In the genomic region with DNA sequence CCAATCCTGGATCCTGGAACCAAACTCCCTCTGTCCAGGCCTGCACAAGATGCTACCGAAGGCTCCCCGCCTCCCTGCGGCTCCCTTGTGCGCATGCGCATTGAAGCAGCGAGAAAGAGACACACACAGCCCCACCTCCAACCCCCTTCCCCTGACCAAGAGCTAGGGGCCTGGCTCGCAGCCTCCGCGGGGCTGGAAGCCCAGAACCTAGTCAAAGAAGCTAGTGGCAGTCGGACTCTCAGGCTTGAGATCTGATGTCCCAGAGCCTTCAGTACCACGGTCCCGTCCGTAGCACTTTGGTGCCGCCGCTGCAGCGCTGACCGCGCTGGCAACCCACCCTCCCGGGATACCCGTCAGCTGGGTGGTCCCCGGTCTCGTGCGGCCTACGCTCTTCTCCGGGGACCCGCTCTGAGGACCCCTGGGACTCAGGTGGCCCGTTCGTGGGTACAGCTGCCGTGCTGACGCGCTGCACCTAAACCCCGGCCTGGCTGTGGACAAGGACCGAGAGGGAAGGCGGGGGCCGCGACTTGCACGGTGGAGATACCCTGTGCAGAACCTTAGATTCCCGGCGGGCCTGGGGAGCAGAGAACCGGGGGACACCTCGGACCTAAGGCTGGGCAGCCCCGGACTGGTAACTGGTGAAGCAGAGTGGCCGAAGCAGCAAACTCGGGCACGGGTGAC, we compare ENCODE assay signal across 8 mouse cellular contexts. TPM values are rescaled to one million over a fixed set of nuclear protein-coding genes. Genes with fewer than 3 reads are reported as not detected.
DNase-seq lines count a peak whose midpoint lies in the region; ATAC-seq and TF ChIP-seq lines count a peak whose summit lies in the region.

Zfp30 (plus strand) TSS at position 128 of the 681 bp plus-strand sequence.

- peak within 1 kb of the TSS; percentile 35; the same call in 1 of the 2 replicates for H3K27ac ChIP-seq in ES-Bruce4 (ENCODE audit: insufficient read depth, low read length)
- H3K27ac ChIP-seq in forebrain, embryonic 14.5 days (ENCODE audit: low read depth, low read length): peak within 1 kb of the TSS; percentile 88
- no peak within 1 kb of the TSS for H3K27ac ChIP-seq in liver, embryonic 16.5 days (ENCODE audit: low read length)
- H3K27ac ChIP-seq in neural tube, embryonic 14.5 days (ENCODE audit: low read depth, low read length): peak within 1 kb of the TSS; percentile 94
- H3K27ac ChIP-seq in testis, adult 2 months (ENCODE audit: control insufficient read depth, insufficient read depth, low read depth, low read length): no peak within 1 kb of the TSS

- WGBS in forebrain, embryonic 14.5 days: under 1% methylated on average over 45 of the region's 45 CpGs
- WGBS in large intestine, adult 2 months: under 1% methylated on average over 45 of the region's 45 CpGs
- WGBS in liver, embryonic 16.5 days (ENCODE audit: insufficient replicate concordance): under 1% methylated on average over 45 of the region's 45 CpGs
- under 1% methylated on average over 45 of the region's 45 CpGs for WGBS in neural tube, embryonic 14.5 days

- peak within 1 kb of the TSS; percentile 72 for H3K4me3 ChIP-seq in ES-Bruce4 (ENCODE audit: low read depth, low read length)
- H3K4me3 ChIP-seq in forebrain, embryonic 14.5 days (ENCODE audit: low read depth, low read length): peak within 1 kb of the TSS; percentile 84
- peak within 1 kb of the TSS; percentile 69 for H3K4me3 ChIP-seq in liver, embryonic 16.5 days (ENCODE audit: low read depth, low read length)
- peak within 1 kb of the TSS; percentile 70 for H3K4me3 ChIP-seq in neural tube, embryonic 14.5 days (ENCODE audit: low read depth, low read length)
- H3K4me3 ChIP-seq in testis, adult 2 months (ENCODE audit: control insufficient read depth, low read depth, low read length): peak within 1 kb of the TSS; percentile 87

- H3K27me3 ChIP-seq in ES-Bruce4 (ENCODE audit: control insufficient read depth, insufficient read depth, low read length, poor library complexity, severe bottlenecking): no peaks in the 10 kb centered on the region
- no peaks in the 10 kb centered on the region for H3K27me3 ChIP-seq in forebrain, embryonic 14.5 days (replicated peaks; ENCODE audit: control insufficient read depth, insufficient read depth, low read length)
- H3K27me3 ChIP-seq in liver, embryonic 16.5 days (ENCODE audit: control insufficient read depth, insufficient read depth, low read depth, low read length): no peaks in the 10 kb centered on the region
- no peaks in the 10 kb centered on the region for H3K27me3 ChIP-seq in neural tube, embryonic 14.5 days (ENCODE audit: control insufficient read depth, insufficient read depth, low read length)
- H3K27me3 ChIP-seq in testis, adult 2 months (ENCODE audit: control insufficient read depth, insufficient read depth, low read length): no peaks in the 10 kb centered on the region

- TF ChIP-seq CTCF in ES-Bruce4 (IDR thresholded peaks at IDR 0.05; ENCODE audit: low read depth, low read length): no peak
- TF ChIP-seq CTCF in testis, adult 2 months (IDR thresholded peaks at IDR 0.05; ENCODE audit: control insufficient read depth, insufficient read depth, insufficient replicate concordance, low read depth, low read length): no peak

- peak; percentile 68 for DNase-seq in c-Kit-positive CD71-positive TER-119-negative erythroid progenitor cells, embryonic 14.5 days (ENCODE audit: low read depth)
- DNase-seq in forebrain, embryonic 14.5 days (ENCODE audit: low spot score): peak; percentile 97
- DNase-seq in heart, postnatal 14 days: peak; percentile 85
- peak; percentile 54 for DNase-seq in large intestine, adult 2 months (ENCODE audit: low read depth, low spot score)

- intact Hi-C loops in heart, postnatal 14 days (cut with DNase I): no loop called here

- TF ChIP-seq EP300 in ES-Bruce4 (IDR thresholded peaks at IDR 0.05; ENCODE audit: insufficient read depth, low read depth, low read length): no peak

- peak within 1 kb of the TSS; percentile 73 for H3K9ac ChIP-seq in ES-Bruce4 (ENCODE audit: low read depth, poor library complexity, severe bottlenecking)
- H3K9ac ChIP-seq in forebrain, embryonic 14.5 days (ENCODE audit: low read length): peak within 1 kb of the TSS; percentile 94
- H3K9ac ChIP-seq in liver, embryonic 16.5 days (ENCODE audit: low read depth, low read length): peak within 1 kb of the TSS; percentile 75
- peak within 1 kb of the TSS; percentile 79 for H3K9ac ChIP-seq in neural tube, embryonic 14.5 days (replicated peaks; ENCODE audit: low read depth, low read length)

- H3K4me1 ChIP-seq in ES-Bruce4 (ENCODE audit: control insufficient read depth, insufficient read depth, low read length): no peaks in the 10 kb centered on the region
- H3K4me1 ChIP-seq in forebrain, embryonic 14.5 days (ENCODE audit: control insufficient read depth, insufficient read depth, low read length): peaks cover 16% of the 10 kb centered on the region
- peaks cover 3% of the 10 kb centered on the region; the same call in 1 of the 2 replicates for H3K4me1 ChIP-seq in liver, embryonic 16.5 days (ENCODE audit: control insufficient read depth, low read depth, low read length)
- peaks cover 15% of the 10 kb centered on the region for H3K4me1 ChIP-seq in neural tube, embryonic 14.5 days (ENCODE audit: control insufficient read depth, insufficient read depth, low read length)
- peaks cover 5% of the 10 kb centered on the region; the same call in 1 of the 2 replicates for H3K4me1 ChIP-seq in testis, adult 2 months (ENCODE audit: control insufficient read depth, insufficient read depth, low read length)

- no peak for TF ChIP-seq POLR2A in ES-Bruce4 (IDR thresholded peaks at IDR 0.05; ENCODE audit: insufficient read depth, low read length)
- no peak for TF ChIP-seq POLR2A in testis, adult 2 months (IDR thresholded peaks at IDR 0.05; ENCODE audit: control insufficient read depth, low read depth, low read length)

- peak within 1 kb of the TSS; percentile 75 for H3K4me2 ChIP-seq in forebrain, embryonic 14.5 days (ENCODE audit: low read length)
- peak within 1 kb of the TSS; percentile 87 for H3K4me2 ChIP-seq in liver, embryonic 16.5 days (ENCODE audit: low read depth, low read length)
- peak within 1 kb of the TSS; percentile 60 for H3K4me2 ChIP-seq in neural tube, embryonic 14.5 days (ENCODE audit: low read depth, low read length)

- H3K36me3 ChIP-seq in ES-Bruce4 (ENCODE audit: control insufficient read depth, insufficient read depth, low read length, poor library complexity, severe bottlenecking): no peaks in the 10 kb centered on the region
- H3K36me3 ChIP-seq in forebrain, embryonic 14.5 days (ENCODE audit: control insufficient read depth, insufficient read depth, low read length): peaks cover 28% of the 10 kb centered on the region
- no peaks in the 10 kb centered on the region; the same call in 1 of the 2 replicates for H3K36me3 ChIP-seq in liver, embryonic 16.5 days (ENCODE audit: control insufficient read depth, insufficient read depth)
- peaks cover 3% of the 10 kb centered on the region for H3K36me3 ChIP-seq in neural tube, embryonic 14.5 days (ENCODE audit: control insufficient read depth, insufficient read depth, low read length)
- H3K36me3 ChIP-seq in testis, adult 2 months (ENCODE audit: control insufficient read depth, insufficient read depth, low read length): no peaks in the 10 kb centered on the region

- H3K9me3 ChIP-seq in ES-Bruce4 (replicated peaks; ENCODE audit: control insufficient read depth, insufficient read depth, low read length, poor library complexity, severe bottlenecking): no peaks in the 10 kb centered on the region
- H3K9me3 ChIP-seq in forebrain, embryonic 14.5 days (replicated peaks; ENCODE audit: control insufficient read depth, low read length): no peaks in the 10 kb centered on the region
- H3K9me3 ChIP-seq in liver, embryonic 16.5 days (replicated peaks; ENCODE audit: control insufficient read depth, low read length): no peaks in the 10 kb centered on the region; the same call in 1 of the 2 replicates
- no peaks in the 10 kb centered on the region for H3K9me3 ChIP-seq in neural tube, embryonic 14.5 days (ENCODE audit: control insufficient read depth, low read length)

- peak; percentile 98 for ATAC-seq in forebrain, embryonic 14.5 days
- peak; percentile 92 for ATAC-seq in liver, embryonic 16.5 days (ENCODE audit: low read depth)
- peak; percentile 97 for ATAC-seq in neural tube, embryonic 14.5 days (ENCODE audit: low read depth)

RNA-seq across cellular contexts. Expression of gene Zfp30, which starts in this region (rescaled TPM):
- polyA plus RNA-seq in ES-Bruce4 (2011; ENCODE audit: insufficient read depth, insufficient read length, low read depth, missing spikeins): 2.3 and 2.4 TPM in 2 replicates
- polyA plus RNA-seq in forebrain, embryonic 14.5 days (2014; fragmentation: Nextera tagmentation; extraction: Ambion mirVana): 15.8 and 17.0 TPM in 2 replicates
- total RNA-seq in heart, postnatal 14 days (2021): 1 to 10 TPM; 6.1 to 6.8 TPM
- polyA plus RNA-seq in large intestine, adult 2 months (2012; rRNA removed): 0.46 and 0.73 TPM in 2 replicates
- polyA plus RNA-seq in liver, embryonic 16.5 days (2015; fragmentation: Nextera tagmentation; extraction: Ambion mirVana): 0.72 and 0.86 TPM in 2 replicates
- 13.9 and 15.2 TPM in 2 replicates for polyA plus RNA-seq in neural tube, embryonic 14.5 days (2014; fragmentation: Nextera tagmentation; extraction: Ambion mirVana)
- 0.20 and 0.28 TPM in 2 replicates for polyA plus RNA-seq in testis, adult 2 months (2012; rRNA removed)

Comparison
In these comparisons a context has a peak if more than half of its experiments do, and no peak if none do; other contexts are left out.
1. Peak in DNase-seq in large intestine, adult 2 months; RNA of the gene not detected or under 1 TPM.
2. Peak in ATAC-seq, H3K4me3 ChIP-seq, H3K9ac ChIP-seq and H3K4me2 ChIP-seq in liver, embryonic 16.5 days; RNA of the gene not detected or under 1 TPM.
3. H3K27ac ChIP-seq: peak in ES-Bruce4 (single experiment), forebrain, embryonic 14.5 days (single experiment) and neural tube, embryonic 14.5 days (single experiment); none in liver, embryonic 16.5 days (single experiment) and testis, adult 2 months (single experiment).
4. Peak in every context shown above with its lines, with median percentiles within 50 percentile points of each other: H3K4me3 ChIP-seq, H3K9ac ChIP-seq, DNase-seq, ATAC-seq and H3K4me2 ChIP-seq.